Mouse (Mus musculus) midbrain, embryonic 13.5 days (tissue): ENCODE measurements around the gene Cyb5b. TPM values are rescaled to one million over a fixed set of nuclear protein-coding genes. Genes with fewer than 3 reads are reported as not detected.
"Not testable (repeated sequence)": the region's sequence is repeated elsewhere in the genome, so short reads cannot be mapped to it uniquely, and the experiment has no call there.

Source experiments
- ATAC-seq: fragments of 200-750 bp; cut with Nextera tagmentation; 2 replicates; pipeline ENCODE4 v1.8.0; 2017; ENCODE audit warnings: mild to moderate bottlenecking, moderate TSS enrichment, moderate library complexity
- H3K27ac ChIP-seq: fragments of 300-500 bp; sonication (generic); 2 replicates; pipeline ENCODE4 v1.5.1; 2015; ENCODE audit warnings: inconsistent platforms, mild to moderate bottlenecking, moderate library complexity
- H3K27me3 ChIP-seq: fragments of 300-500 bp; sonication (generic); 2 replicates; pipeline ENCODE4 v1.6.1; 2015; ENCODE audit warnings: mild to moderate bottlenecking, inconsistent platforms
- H3K36me3 ChIP-seq: fragments of 300-500 bp; sonication (generic); 2 replicates; pipeline ENCODE4 v1.6.1; 2015; ENCODE audit warnings: mild to moderate bottlenecking, inconsistent platforms
- H3K4me1 ChIP-seq: fragments of 300-500 bp; sonication (generic); replicated peaks from 2 replicates; pipeline ENCODE4 v1.6.1; 2015; ENCODE audit warnings: inconsistent platforms
- H3K4me2 ChIP-seq: fragments of 300-500 bp; sonication (generic); replicated peaks from 2 replicates; pipeline ENCODE4 v1.6.1; 2015; ENCODE audit warnings: moderate library complexity, mild to moderate bottlenecking, inconsistent platforms
- H3K4me3 ChIP-seq: fragments of 300-500 bp; sonication (generic); replicated peaks from 2 replicates; pipeline ENCODE4 v1.5.1; 2015; ENCODE audit warnings: mild to moderate bottlenecking, inconsistent platforms
- H3K9ac ChIP-seq: fragments of 300-500 bp; sonication (generic); replicated peaks from 2 replicates; pipeline ENCODE4 v1.6.1; 2015; ENCODE audit warnings: mild to moderate bottlenecking, inconsistent platforms
- H3K9me3 ChIP-seq: fragments of 300-500 bp; sonication (generic); 2 replicates; pipeline ENCODE4 v1.6.1; 2016; ENCODE audit warnings: mild to moderate bottlenecking, inconsistent platforms
- WGBS: fragments of 180-500 bp; shearing (Covaris S2); methylation state at CpG from one replicate; pipeline ENCODE4 v1.1.7; 2015; 5-methylcytosine and 5-hydroxymethylcytosine counted together
- polyA plus RNA-seq: library from polyadenylated mRNA; unstranded; fragments of >200 nt; fragmentation: Nextera tagmentation; extraction: Ambion mirVana; gene quantifications from 2 replicates; pipeline ENCODE4 v1.2.1, GENCODE M21; 2015

Cyb5b gene
- polyA plus RNA-seq: 114 and 116 TPM in 2 replicates

DNA sequence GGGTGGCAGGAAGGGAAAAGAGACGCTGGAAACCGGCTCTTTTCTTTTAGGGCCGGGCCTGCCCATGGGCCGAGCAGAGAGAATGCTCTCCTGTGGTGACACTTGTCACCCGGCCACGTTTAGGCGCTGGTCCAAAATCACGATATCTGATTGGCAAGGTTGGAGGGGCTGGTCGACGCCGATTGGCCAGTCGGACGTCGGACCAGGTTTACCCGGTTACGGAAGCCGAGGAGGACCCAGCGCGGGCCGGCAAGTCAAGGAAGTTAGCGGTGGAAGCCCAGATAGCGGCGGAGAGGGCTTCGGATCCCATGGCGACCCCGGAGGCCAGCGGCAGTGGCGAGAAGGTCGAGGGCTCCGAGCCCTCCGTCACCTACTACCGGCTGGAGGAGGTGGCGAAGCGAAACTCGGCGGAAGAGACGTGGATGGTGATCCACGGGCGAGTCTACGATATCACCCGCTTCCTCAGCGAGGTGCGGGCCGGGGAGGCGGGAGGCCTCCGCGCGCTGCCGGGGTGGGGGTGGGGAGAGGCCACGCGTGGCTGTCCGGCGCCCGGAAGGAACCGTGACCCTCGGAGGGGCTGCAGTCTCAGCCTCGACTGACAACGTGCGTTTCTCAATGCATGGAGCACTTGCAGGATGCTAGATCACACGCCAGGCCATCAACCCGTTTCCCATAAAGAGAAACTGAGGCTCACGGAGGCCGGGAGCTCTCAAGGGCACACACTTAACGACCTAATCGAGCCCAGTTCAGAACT lies at the start of gene Cyb5b:
Gene Cyb5b (plus strand): TSS at position 237 of the 754 bp plus-strand sequence.
- Histone ChIP-seq H3K4me1 (peaks cover 12% of the 10 kb centered on the region), H3K9me3 (no peaks in the 10 kb centered on the region), H3K9ac (peak within 1 kb of the TSS; percentile 89), H3K27me3 (no peaks in the 10 kb centered on the region), H3K4me3 (peak within 1 kb of the TSS; percentile 84), H3K4me2 (peak within 1 kb of the TSS; percentile 71), H3K36me3 (peaks cover 28% of the 10 kb centered on the region), H3K27ac (peak within 1 kb of the TSS; percentile 79)
- ATAC-seq: peak; percentile 99
- 2% methylated on average over 62 of the region's 65 CpGs for WGBS

DNA sequence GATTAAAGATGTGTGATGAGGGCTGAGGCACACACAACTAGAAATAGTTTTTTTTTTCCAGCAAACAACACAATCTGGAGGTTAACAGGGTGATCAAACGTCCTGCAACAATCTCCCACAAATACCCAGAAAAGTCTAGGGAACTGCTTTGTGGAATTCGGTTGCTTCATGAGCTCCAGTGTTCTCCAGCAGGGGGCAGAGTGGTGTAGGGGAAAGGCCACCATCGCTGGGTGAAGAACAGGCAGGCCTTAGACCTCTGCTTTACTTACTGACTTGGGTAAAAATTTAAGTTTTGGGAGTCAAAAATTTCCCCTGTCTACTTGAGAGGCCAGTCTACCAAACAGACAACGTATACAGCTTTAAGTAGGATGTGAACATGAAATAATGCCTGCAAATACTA lies 45.9 kb upstream of the Cyb5b start:
- ATAC-seq: no peak
- Histone ChIP-seq H3K27me3 (no peaks in the 10 kb centered on the region), H3K36me3 (no peaks in the 10 kb centered on the region), H3K9ac (no peak overlapping the region), H3K9me3 (no peaks in the 10 kb centered on the region), H3K27ac (no peak overlapping the region), H3K4me3 (no peak overlapping the region), H3K4me2 (no peak overlapping the region), H3K4me1 (no peaks in the 10 kb centered on the region)
- 7% methylated on average over 4 of the region's 4 CpGs for WGBS

DNA sequence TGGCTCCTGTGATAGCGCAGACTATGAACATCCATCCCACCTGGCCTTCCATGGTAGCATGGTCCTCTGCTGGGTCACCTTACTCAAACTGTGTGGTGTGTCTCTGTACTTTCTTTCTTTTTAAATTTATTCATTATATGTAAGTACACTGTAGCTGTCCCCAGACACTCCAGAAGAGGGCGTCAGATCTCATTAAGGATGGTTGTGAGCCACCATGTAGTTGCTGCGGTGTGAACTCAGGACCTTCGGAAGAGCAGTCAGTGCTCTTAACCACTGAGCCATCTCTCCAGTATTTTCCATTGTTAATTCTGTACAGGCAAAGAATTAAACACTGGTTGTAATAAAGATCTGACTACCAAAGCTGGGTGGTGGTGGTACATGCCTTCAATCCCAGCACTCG lies 42.4 kb upstream of the Cyb5b start:
- not testable (repeated sequence) for ATAC-seq, H3K4me1 ChIP-seq, H3K4me3 ChIP-seq, H3K27ac ChIP-seq, H3K36me3 ChIP-seq, H3K9ac ChIP-seq, H3K9me3 ChIP-seq, H3K27me3 ChIP-seq, H3K4me2 ChIP-seq
- 94% methylated on average over 5 of the region's 5 CpGs for WGBS

DNA sequence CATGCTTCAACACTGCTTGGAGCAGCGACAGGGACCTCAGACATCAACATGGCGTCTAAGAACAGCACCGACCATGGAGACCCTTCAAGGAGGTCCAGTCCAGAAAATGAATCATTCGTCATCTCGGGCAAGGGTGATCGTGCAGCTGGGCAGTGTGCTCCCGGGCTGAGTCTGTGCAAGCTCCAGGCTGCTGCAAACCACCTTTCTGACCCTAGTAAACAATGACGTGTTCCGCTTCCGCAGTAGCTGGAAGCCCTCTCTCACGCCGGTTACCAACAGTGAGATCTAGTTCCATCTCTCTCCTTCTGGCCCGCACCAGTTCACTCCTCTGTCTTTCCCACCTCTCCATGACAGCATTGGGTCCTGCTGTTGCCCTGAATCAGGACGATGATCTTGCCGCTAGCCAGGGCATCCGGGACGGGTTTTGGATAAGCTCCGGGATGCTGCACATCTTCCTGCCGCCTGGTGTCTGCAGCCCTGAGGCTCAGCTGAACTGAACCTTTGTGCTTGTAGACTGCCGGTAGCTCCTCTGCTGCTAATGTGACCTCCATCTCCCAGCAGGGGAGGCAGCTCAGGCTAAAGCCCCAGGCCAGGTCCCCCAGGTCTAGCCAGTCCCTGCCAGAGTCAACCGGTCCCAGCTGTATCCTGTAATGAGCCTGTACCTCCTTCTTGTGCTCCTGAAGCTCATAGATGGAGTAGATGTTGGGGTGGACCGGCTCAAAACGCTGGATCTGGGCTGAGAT lies 41.3 kb upstream of the Cyb5b start:
- H3K9ac ChIP-seq: no peak overlapping the region
- 69% methylated on average over 23 of the region's 23 CpGs for WGBS
- H3K4me1 ChIP-seq: peaks cover 4% of the 10 kb centered on the region; the same call in 1 of the 2 replicates
- H3K4me3 ChIP-seq: no peak overlapping the region
- no peak overlapping the region for H3K27ac ChIP-seq
- H3K27me3 ChIP-seq: no peaks in the 10 kb centered on the region
- no peak overlapping the region; the same call in 1 of the 2 replicates for H3K4me2 ChIP-seq
- no peaks in the 10 kb centered on the region for H3K9me3 ChIP-seq
- ATAC-seq: no peak
- H3K36me3 ChIP-seq: no peaks in the 10 kb centered on the region

DNA sequence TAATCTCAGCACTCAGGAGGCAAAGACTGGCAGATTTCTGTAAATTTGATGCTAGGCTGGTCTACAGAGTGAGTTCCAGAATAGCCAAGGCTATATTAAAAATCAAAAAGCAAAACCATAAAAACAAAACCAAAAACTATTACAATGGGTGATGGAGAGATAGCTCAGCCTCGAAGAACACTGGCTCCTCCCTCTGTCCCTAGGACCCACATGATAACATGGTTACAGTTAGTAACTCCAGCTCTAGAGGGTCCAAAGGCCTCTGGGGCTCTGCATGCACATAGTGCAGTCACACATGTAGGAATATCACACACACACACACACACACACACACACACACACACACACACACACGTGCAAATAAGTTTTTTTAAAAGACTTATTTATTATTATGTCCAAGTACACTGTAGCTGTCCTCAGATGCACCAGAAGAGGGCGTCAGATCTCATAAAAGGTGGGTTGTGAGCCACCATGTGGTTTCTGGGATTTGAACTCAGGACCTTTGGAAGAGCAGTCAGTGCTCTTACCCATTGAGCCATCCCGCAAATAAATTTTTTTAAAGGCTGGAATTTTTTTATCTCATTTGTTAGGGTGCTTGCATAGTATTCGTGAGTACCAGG lies 40.5 kb upstream of the Cyb5b start:
- no peak for ATAC-seq
- no peak overlapping the region for H3K9ac ChIP-seq
- no peak overlapping the region for H3K4me2 ChIP-seq
- no peak overlapping the region for H3K4me3 ChIP-seq
- no peaks in the 10 kb centered on the region for H3K9me3 ChIP-seq
- no peaks in the 10 kb centered on the region for H3K36me3 ChIP-seq
- WGBS: 86% methylated on average over 5 of the region's 5 CpGs
- H3K27ac ChIP-seq: no peak overlapping the region
- H3K4me1 ChIP-seq: peaks cover 9% of the 10 kb centered on the region; the same call in 1 of the 2 replicates
- H3K27me3 ChIP-seq: no peaks in the 10 kb centered on the region

DNA sequence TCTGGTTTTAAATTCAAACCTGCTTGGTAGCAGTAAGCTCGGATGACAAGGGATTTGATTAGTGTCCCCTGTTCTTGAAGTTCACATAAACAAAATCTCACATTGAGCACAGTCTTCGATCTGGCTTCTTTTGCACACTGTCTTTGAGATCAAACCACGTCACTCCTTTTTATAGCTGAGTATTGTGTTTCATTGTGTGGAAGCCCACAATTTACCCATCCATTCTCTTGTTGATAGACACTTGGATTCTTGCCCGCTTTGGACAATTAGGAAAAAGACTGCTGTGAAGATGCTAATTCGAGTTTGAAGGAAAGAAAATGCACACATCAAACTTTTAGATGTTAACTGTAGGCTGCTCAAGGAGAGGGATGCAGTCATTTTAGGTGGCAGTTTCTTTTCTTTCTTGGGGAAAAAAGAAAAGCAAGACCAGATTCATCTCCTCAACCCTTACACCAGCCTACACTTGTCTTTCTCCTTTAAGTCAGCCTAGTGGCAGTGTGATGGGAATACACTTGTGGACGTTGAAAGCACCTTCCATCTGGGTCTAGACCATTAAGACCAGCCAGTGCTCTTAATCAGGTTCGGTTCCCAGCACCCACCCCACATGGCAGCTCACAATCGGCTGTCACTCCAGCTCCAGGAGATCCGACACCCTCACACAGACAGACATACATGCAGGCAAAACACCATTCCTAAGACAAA lies 39.7 kb upstream of the Cyb5b start:
- Histone ChIP-seq H3K36me3 (no peaks in the 10 kb centered on the region), H3K4me1 (peaks cover 9% of the 10 kb centered on the region; the same call in 1 of the 2 replicates), H3K4me3 (no peak overlapping the region), H3K9me3 (no peaks in the 10 kb centered on the region), H3K9ac (no peak overlapping the region), H3K27me3 (no peaks in the 10 kb centered on the region), H3K4me2 (no peak overlapping the region), H3K27ac (no peak overlapping the region)
- WGBS: 71% methylated on average over 9 of the region's 9 CpGs
- no peak for ATAC-seq

DNA sequence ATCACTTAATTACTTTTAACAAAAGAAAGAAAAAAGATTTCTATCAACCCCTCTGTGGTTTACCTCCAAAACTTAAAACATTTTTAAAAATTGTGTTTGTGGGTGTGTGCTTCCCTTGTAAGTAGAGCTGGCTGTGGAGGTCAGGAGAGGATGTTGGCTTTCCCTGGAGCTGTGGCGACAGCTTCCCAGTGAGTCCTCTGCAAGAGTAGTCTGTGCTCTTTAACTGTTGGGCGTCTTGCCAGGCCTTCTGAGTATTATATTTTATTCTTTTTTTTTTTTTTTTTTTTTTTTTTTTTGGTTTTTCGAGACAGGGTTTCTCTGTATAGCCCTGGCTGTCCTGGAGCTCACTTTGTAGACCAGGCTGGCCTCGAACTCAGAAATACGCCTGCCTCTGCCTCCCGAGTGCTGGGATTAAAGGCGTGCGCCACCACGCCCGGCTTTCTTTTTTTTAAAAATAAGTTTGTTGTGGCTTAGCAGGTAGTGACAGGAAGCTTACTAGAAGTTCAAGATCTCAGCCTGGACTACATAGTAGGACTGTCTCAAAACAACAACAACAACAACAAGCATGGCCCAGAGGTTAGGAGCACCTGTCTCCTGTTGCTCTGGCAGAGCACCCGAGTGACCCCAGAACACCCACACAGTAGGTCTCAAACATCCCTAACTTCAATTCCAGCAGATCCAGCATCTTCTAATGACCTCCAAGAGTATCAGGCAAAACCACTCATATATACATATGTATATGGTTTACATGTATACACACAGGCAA lies 38.9 kb upstream of the Cyb5b start:
- ATAC-seq: no peak

DNA sequence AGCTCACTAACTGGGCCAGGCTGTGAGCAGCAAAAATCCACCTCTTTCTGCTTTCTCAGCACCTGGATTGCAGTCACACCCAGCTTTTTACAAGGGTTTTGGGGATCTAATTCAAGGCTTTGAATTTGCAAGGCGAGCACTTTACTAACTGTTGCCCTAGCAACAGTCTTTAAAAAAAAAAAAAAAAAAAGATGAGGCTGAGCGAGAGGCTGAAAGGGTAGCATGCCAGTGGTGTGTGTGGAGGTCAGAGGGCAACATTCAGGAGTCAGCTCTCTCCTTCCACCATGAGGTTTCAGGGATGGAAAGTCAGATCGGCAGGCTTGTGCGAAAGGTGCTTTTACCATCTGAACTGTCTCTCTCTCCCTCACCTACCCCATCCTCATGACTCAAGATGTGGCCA lies 37.2 kb upstream of the Cyb5b start:
- H3K36me3 ChIP-seq: no peaks in the 10 kb centered on the region
- WGBS: 38% methylated on average over 4 of the region's 4 CpGs
- H3K4me2 ChIP-seq: no peak overlapping the region
- H3K4me1 ChIP-seq: peaks cover 9% of the 10 kb centered on the region; the same call in 1 of the 2 replicates
- no peak overlapping the region for H3K27ac ChIP-seq
- H3K27me3 ChIP-seq: no peaks in the 10 kb centered on the region
- no peak overlapping the region for H3K9ac ChIP-seq
- H3K4me3 ChIP-seq: no peak overlapping the region
- H3K9me3 ChIP-seq: no peaks in the 10 kb centered on the region
- no peak for ATAC-seq

More for the DNA sequence above, 38.9 kb upstream of the Cyb5b start:
- no peak overlapping the region for H3K9ac ChIP-seq
- no peaks in the 10 kb centered on the region for H3K9me3 ChIP-seq
- H3K27ac ChIP-seq: no peak overlapping the region
- H3K36me3 ChIP-seq: no peaks in the 10 kb centered on the region
- no peaks in the 10 kb centered on the region for H3K27me3 ChIP-seq
- no peak overlapping the region for H3K4me3 ChIP-seq
- H3K4me1 ChIP-seq: peaks cover 9% of the 10 kb centered on the region; the same call in 1 of the 2 replicates
- 95% methylated on average over 10 of the region's 11 CpGs for WGBS
- no peak overlapping the region for H3K4me2 ChIP-seq

DNA sequence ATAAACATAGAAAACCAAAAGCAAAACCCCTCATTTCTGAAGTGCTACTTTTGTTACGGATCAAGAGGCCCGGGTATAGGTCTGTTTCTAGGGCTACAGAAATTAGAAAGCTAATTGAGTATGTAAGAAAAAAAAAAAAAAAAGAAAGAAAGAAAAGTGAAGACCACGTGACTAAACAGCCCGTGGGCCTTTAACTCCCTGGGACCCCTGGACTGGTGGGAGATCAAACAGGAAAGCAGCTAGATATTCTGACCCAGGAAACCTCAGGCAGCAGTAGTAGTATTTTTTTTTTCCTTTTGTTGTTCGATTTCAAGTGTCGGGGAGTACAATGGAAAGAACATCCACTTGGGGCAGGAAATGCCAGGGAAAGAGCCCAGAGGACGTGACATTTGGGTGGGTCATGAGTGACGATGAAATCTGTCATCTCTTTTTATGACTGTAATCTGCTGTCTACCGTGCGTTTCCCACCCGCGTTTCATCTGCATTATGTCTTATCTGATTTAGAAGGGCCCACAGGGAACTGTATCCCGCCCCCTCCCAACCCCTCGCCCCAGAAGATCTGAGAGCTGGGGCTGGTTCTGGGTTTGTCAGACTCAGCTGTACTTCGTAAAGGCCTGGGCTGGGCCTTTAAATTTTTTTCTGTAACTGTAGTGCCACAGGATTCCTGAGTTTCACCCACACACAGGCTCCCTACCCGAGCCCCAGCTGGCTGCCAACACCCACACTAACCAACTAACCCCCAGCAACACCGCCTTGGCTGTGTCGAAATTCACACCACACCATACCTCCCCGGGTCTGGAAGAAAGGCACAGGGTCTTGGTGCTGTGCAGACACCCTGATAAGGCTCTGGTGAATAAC lies 36.1 kb upstream of the Cyb5b start:
- ATAC-seq: no peak
- no peaks in the 10 kb centered on the region for H3K9me3 ChIP-seq
- 69% methylated on average over 19 of the region's 19 CpGs for WGBS
- no peaks in the 10 kb centered on the region for H3K27me3 ChIP-seq
- H3K4me2 ChIP-seq: no peak overlapping the region
- H3K36me3 ChIP-seq: no peaks in the 10 kb centered on the region
- H3K9ac ChIP-seq: 0 out of 2 replicates have a peak overlapping the region, but pooled peaks have one; percentile 14
- no peak overlapping the region for H3K4me3 ChIP-seq
- peaks cover 9% of the 10 kb centered on the region; the same call in 1 of the 2 replicates for H3K4me1 ChIP-seq
- H3K27ac ChIP-seq: no peak overlapping the region

DNA sequence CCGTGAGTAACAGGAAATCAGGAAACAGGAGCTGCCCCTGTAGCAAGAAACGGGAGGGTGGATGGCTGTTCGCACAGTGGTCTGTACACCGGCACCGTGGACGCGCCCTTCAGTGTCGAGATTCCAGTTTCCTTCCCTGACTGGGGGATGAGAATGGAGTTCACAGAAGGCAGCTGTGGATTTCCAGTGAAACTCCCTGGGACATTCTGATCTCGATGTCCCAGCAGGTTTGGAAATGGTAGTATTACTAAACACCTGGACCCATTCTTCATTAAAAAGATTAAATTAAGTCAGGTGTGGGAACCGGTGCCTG lies 35.5 kb upstream of the Cyb5b start:
- H3K27ac ChIP-seq: no peak overlapping the region
- no peak overlapping the region for H3K4me3 ChIP-seq
- ATAC-seq: no peak
- H3K4me1 ChIP-seq: peaks cover 9% of the 10 kb centered on the region; the same call in 1 of the 2 replicates
- H3K27me3 ChIP-seq: no peaks in the 10 kb centered on the region
- H3K4me2 ChIP-seq: no peak overlapping the region
- no peaks in the 10 kb centered on the region for H3K9me3 ChIP-seq
- H3K9ac ChIP-seq: 0 out of 2 replicates have a peak overlapping the region, but pooled peaks have one; percentile 14
- 84% methylated on average over 10 of the region's 10 CpGs for WGBS
- no peaks in the 10 kb centered on the region for H3K36me3 ChIP-seq
